Mouse (Mus musculus): ENCODE results near the gene Zbtb37.

DNA sequence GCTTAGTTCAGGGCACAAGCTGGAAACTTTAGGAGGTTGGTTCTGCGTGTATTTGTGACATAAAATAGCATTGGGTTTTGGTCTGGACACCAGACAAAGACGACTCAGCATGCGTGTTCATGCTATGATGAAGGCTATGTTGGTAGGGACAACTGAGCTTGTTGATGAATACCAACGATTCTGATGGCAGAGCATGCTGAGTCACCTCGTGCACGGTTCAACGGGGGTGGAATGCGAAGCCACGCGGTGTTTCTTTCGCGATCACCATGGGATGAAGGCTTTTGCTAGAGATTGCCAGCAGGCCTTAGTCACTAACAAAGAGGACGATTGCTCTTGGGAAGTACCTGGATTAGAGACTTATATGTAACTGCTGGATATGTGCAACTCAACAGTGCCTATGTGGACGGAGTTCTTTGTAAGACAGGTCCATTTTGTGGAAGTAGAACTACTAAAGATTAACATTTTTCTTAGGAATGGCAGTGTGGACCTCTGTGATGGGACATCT is 684 bp upstream of the Zbtb37 start:
- TF ChIP-seq GATA1 (IDR thresholded peaks at IDR 0.05; ENCODE audit: low read length) (no peak), TAL1 (IDR thresholded peaks at IDR 0.05; ENCODE audit: low read length) (no peak)
